Mouse (Mus musculus): ENCODE data around the gene Xdh. TPM values are rescaled to one million over a fixed set of nuclear protein-coding genes. Genes with fewer than 3 reads are reported as not detected.

Xdh gene
- total and polyA plus RNA-seq, 2 experiments from 2014 or later, result 2.3 to 20.4 TPM

DNA sequence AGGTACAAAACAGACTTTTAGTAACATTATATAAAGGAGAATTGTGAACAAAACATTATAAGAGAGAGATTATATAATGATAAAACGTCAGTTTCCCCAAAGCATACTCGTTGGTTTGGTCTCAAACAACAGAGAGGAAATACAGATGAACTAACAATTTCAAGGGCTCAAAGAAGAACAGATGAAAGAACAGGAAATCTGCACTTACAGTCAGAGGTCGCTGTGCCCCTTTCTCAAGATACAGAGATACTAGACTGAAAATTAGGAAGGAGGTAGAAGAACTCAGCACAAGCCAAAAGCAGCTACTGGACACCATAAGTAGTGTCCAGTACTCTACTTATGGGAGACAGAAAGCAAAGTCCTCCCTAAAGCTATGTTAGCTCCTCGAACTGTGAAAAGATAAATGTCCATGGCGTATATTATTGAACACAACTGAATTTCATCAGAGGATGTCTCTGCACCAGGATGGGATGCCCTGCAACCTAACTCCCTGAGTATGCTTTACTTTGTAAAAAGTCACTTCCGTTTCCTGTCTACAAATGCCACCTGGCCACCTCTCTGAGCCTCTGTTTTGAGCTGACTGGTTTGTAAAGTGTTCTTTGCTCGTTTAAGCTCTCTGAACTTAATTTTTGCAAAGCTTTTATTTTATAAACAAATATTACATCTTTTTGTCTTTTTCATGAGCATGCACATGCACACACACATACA lies 44.8 kb downstream of the Xdh start:
- Histone ChIP-seq H3K9me3 (replicated peaks; ENCODE audit: control insufficient read depth, low read length) (no peaks in the 10 kb centered on the region), H3K27ac (ENCODE audit: low read depth) (no peak overlapping the region), H3K4me3 (ENCODE audit: low read depth, low read length) (no peak overlapping the region), H3K9ac (replicated peaks; ENCODE audit: low read depth, low read length) (no peak overlapping the region), H3K4me1 (ENCODE audit: control insufficient read depth, insufficient read depth) (no peaks in the 10 kb centered on the region), H3K4me2 (ENCODE audit: low read depth, low read length) (no peak overlapping the region), H3K27me3 (ENCODE audit: control insufficient read depth, insufficient read depth, low read length) (no peaks in the 10 kb centered on the region), H3K36me3 (replicated peaks; ENCODE audit: control insufficient read depth, insufficient read depth, low read length) (no peaks in the 10 kb centered on the region)
- TF ChIP-seq EP300 (IDR thresholded peaks at IDR 0.05; ENCODE audit: low read depth) (no peak), CTCF (IDR thresholded peaks at IDR 0.05; ENCODE audit: low read depth) (no peak)
- 75% methylated on average over 7 of the region's 7 CpGs for WGBS
- no peak for ATAC-seq (ENCODE audit: insufficient read depth, low read depth)
- no peak for DNase-seq (ENCODE audit: low spot score)

DNA sequence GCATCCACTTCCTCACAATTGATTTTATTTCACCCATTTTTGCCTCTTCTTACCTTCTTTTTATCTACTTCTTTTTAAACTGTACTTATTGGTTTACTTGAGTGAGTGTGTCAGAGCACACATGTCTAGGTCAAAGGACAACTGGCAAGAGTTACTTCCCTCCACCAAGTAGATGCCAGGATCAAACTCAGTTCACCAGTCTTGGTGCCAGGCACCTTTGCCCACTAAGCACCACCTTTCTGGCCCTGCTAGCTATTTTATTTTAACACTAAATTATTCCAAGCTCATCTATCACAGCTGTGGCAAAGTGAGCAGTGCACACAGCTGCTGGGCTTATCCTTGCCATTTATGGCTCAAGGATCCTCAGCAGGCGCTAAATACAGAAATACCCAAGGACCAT lies 46.9 kb downstream of the Xdh start:
- no peak for TF ChIP-seq EP300 (IDR thresholded peaks at IDR 0.05; ENCODE audit: low read depth)
- TF ChIP-seq CTCF (IDR thresholded peaks at IDR 0.05; ENCODE audit: low read depth), result no peak
- no peaks in the 10 kb centered on the region for H3K9me3 ChIP-seq (replicated peaks; ENCODE audit: control insufficient read depth, low read length)
- ATAC-seq (ENCODE audit: insufficient read depth, low read depth) (no peak), DNase-seq (ENCODE audit: low spot score) (no peak)
- no peaks in the 10 kb centered on the region for H3K27me3 ChIP-seq (ENCODE audit: control insufficient read depth, insufficient read depth, low read length)
- H3K4me2 ChIP-seq (ENCODE audit: low read depth, low read length), result no peak overlapping the region
- no peaks in the 10 kb centered on the region for H3K4me1 ChIP-seq (ENCODE audit: control insufficient read depth, insufficient read depth)
- H3K27ac ChIP-seq (ENCODE audit: low read depth), result no peak overlapping the region
- H3K4me3 ChIP-seq (ENCODE audit: low read depth, low read length), result no peak overlapping the region
- WGBS, result 97% methylated on average over 1 of the region's 1 CpGs
- no peaks in the 10 kb centered on the region for H3K36me3 ChIP-seq (replicated peaks; ENCODE audit: control insufficient read depth, insufficient read depth, low read length)
- H3K9ac ChIP-seq (replicated peaks; ENCODE audit: low read depth, low read length), result no peak overlapping the region

DNA sequence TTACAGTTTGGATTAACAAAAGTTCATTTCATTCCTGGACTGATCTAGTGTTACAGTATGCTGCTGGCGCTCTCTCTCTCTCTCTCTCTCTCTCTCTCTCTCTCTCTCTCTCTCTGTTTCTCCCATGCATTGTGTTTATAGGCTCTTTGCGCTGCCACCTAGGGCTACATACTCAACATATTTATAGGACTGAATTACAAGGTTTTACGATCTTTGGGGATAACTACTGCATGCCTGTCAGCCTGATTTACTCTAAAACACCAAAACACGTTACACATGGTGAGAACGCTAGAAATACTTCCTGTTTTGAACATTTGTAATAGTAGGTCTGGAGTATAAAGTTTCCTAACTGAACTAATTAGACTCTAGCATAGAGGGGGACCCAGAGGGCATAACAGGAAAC lies 47.8 kb downstream of the Xdh start:
- DNase-seq (ENCODE audit: low spot score) (no peak), ATAC-seq (ENCODE audit: insufficient read depth, low read depth) (no peak)
- Histone ChIP-seq H3K27me3 (ENCODE audit: control insufficient read depth, insufficient read depth, low read length) (no peaks in the 10 kb centered on the region), H3K4me2 (ENCODE audit: low read depth, low read length) (no peak overlapping the region), H3K9me3 (replicated peaks; ENCODE audit: control insufficient read depth, low read length) (no peaks in the 10 kb centered on the region), H3K9ac (replicated peaks; ENCODE audit: low read depth, low read length) (no peak overlapping the region), H3K4me1 (ENCODE audit: control insufficient read depth, insufficient read depth) (no peaks in the 10 kb centered on the region), H3K27ac (ENCODE audit: low read depth) (no peak overlapping the region), H3K4me3 (ENCODE audit: low read depth, low read length) (no peak overlapping the region), H3K36me3 (replicated peaks; ENCODE audit: control insufficient read depth, insufficient read depth, low read length) (no peaks in the 10 kb centered on the region)
- 72% methylated on average over 5 of the region's 5 CpGs for WGBS
- no peak for TF ChIP-seq EP300 (IDR thresholded peaks at IDR 0.05; ENCODE audit: low read depth)
- TF ChIP-seq CTCF (IDR thresholded peaks at IDR 0.05; ENCODE audit: low read depth), result no peak

DNA sequence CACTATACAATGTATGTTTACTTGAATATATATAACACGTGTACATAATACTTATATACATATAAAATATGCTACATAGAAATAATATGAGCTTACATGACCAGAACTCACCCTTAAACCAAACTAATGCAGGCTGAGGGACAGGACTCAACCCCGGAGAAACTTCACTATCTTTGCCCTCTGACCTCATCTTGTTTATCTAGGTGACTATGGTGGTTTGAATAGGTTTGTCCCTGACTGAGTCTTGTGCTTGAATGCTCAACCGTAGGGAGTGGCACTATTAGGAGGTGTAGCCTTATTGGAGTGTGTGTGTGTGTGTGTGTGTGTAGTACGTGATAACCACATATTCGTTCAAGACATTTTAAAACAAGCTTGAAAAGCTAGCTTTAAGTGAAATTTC lies 55.6 kb downstream of the Xdh start:
- Histone ChIP-seq H3K27me3 (ENCODE audit: control insufficient read depth, insufficient read depth, low read length) (no peaks in the 10 kb centered on the region), H3K27ac (ENCODE audit: low read depth) (no peak overlapping the region), H3K4me2 (ENCODE audit: low read depth, low read length) (no peak overlapping the region), H3K4me1 (ENCODE audit: control insufficient read depth, insufficient read depth) (no peaks in the 10 kb centered on the region), H3K36me3 (replicated peaks; ENCODE audit: control insufficient read depth, insufficient read depth, low read length) (no peaks in the 10 kb centered on the region), H3K4me3 (ENCODE audit: low read depth, low read length) (no peak overlapping the region), H3K9ac (replicated peaks; ENCODE audit: low read depth, low read length) (no peak overlapping the region), H3K9me3 (replicated peaks; ENCODE audit: control insufficient read depth, low read length) (no peaks in the 10 kb centered on the region)
- DNase-seq (ENCODE audit: low spot score), result no peak
- no peak for TF ChIP-seq CTCF (IDR thresholded peaks at IDR 0.05; ENCODE audit: low read depth)
- TF ChIP-seq EP300 (IDR thresholded peaks at IDR 0.05; ENCODE audit: low read depth), result no peak
- ATAC-seq (ENCODE audit: insufficient read depth, low read depth), result no peak
- WGBS, result 76% methylated on average over 5 of the region's 5 CpGs

GRCm38 (mm10) chr17:73893822-73894221 lies 56.2 kb downstream of the Xdh start:
- no peaks in the 10 kb centered on the region for H3K4me1 ChIP-seq (ENCODE audit: control insufficient read depth, insufficient read depth)
- H3K27me3 ChIP-seq (ENCODE audit: control insufficient read depth, insufficient read depth, low read length), result no peaks in the 10 kb centered on the region
- H3K36me3 ChIP-seq (replicated peaks; ENCODE audit: control insufficient read depth, insufficient read depth, low read length), result no peaks in the 10 kb centered on the region
- H3K27ac ChIP-seq (ENCODE audit: low read depth), result no peak overlapping the region
- WGBS, result 28% methylated on average over 4 of the region's 4 CpGs
- H3K4me2 ChIP-seq (ENCODE audit: low read depth, low read length), result no peak overlapping the region
- no peak overlapping the region for H3K9ac ChIP-seq (replicated peaks; ENCODE audit: low read depth, low read length)
- peak; percentile 26 for DNase-seq (ENCODE audit: low spot score)
- H3K4me3 ChIP-seq (ENCODE audit: low read depth, low read length), result no peak overlapping the region
- H3K9me3 ChIP-seq (replicated peaks; ENCODE audit: control insufficient read depth, low read length), result no peaks in the 10 kb centered on the region
- ATAC-seq (ENCODE audit: insufficient read depth, low read depth), result no peak
- no peak for TF ChIP-seq EP300 (IDR thresholded peaks at IDR 0.05; ENCODE audit: low read depth)
- no peak for TF ChIP-seq CTCF (IDR thresholded peaks at IDR 0.05; ENCODE audit: low read depth)

- Histone ChIP-seq H3K27me3 (ENCODE audit: control insufficient read depth, insufficient read depth, low read length) (no peaks in the 10 kb centered on the region), H3K36me3 (replicated peaks; ENCODE audit: control insufficient read depth, insufficient read depth, low read length) (no peaks in the 10 kb centered on the region), H3K4me3 (ENCODE audit: low read depth, low read length) (no peak overlapping the region), H3K9me3 (replicated peaks; ENCODE audit: control insufficient read depth, low read length) (no peaks in the 10 kb centered on the region), H3K9ac (replicated peaks; ENCODE audit: low read depth, low read length) (no peak overlapping the region), H3K4me1 (ENCODE audit: control insufficient read depth, insufficient read depth) (no peaks in the 10 kb centered on the region), H3K4me2 (ENCODE audit: low read depth, low read length) (no peak overlapping the region), H3K27ac (ENCODE audit: low read depth) (no peak overlapping the region)
- ATAC-seq (ENCODE audit: insufficient read depth, low read depth), result no peak
- no peak for DNase-seq (ENCODE audit: low spot score)
- TF ChIP-seq CTCF (IDR thresholded peaks at IDR 0.05; ENCODE audit: low read depth) (no peak), EP300 (IDR thresholded peaks at IDR 0.05; ENCODE audit: low read depth) (no peak)
- 81% methylated on average over 10 of the region's 10 CpGs for WGBS
These were observed 56.8 kb downstream of the Xdh start for GRCm38 (mm10) chr17:73893207-73893606.

All from heart, postnatal 0 days (tissue).